18 mouse cellular contexts compared by ENCODE assay signal in genomic region chr4:107013817-107014260, GRCm38 (mm10). TPM values are rescaled to one million over a fixed set of nuclear protein-coding genes. Genes with fewer than 3 reads are reported as not detected.
DNase-seq lines count a peak whose midpoint lies in the region; ATAC-seq and TF ChIP-seq lines count a peak whose summit lies in the region.
"Had no signal": no experiment of that assay in that cellular context is flagged by ENCODE, and none has a peak within 500 bp of the region (broad histone marks: within the 10 kb centered on the region; RNA-seq: fewer than 3 reads in every experiment).

No protein-coding gene starts in this region.

- WGBS in cerebellum, adult 2 months, result 53% methylated on average over 9 of the region's 9 CpGs
- 84% methylated on average over 9 of the region's 9 CpGs for WGBS in kidney, embryonic 15.5 days
- 72% methylated on average over 9 of the region's 9 CpGs for WGBS in limb, embryonic 12.5 days

- H3K36me3 ChIP-seq in kidney, embryonic 15.5 days, result peaks cover 15% of the 10 kb centered on the region
- peaks cover 67% of the 10 kb centered on the region for H3K36me3 ChIP-seq in limb, embryonic 12.5 days

- no peak for ATAC-seq in cerebellum, adult (ENCODE audit: insufficient number of reproducible peaks, low FRiP score, low TSS enrichment)
- ATAC-seq in kidney, embryonic 15.5 days (replicated peaks; ENCODE audit: low FRiP score), result no peak
- no peak for ATAC-seq in limb, embryonic 12.5 days (ENCODE audit: insufficient number of reproducible peaks, insufficient read depth, low FRiP score, low TSS enrichment, low read depth)
- ATAC-seq in CD4-positive, CD25-positive, alpha-beta regulatory T cell, adult 4 months, result no peak
- ATAC-seq: lung, postnatal 0 days had no signal

- H3K27me3 ChIP-seq in cerebellum, adult 2 months (ENCODE audit: control insufficient read depth, insufficient read depth, low read length), result no peaks in the 10 kb centered on the region
- H3K27me3 ChIP-seq in kidney, embryonic 15.5 days, result no peaks in the 10 kb centered on the region
- no peaks in the 10 kb centered on the region for H3K27me3 ChIP-seq in limb, embryonic 12.5 days
- H3K27me3 ChIP-seq: liver, embryonic 15.5 days; neural tube, embryonic 12.5 days had no signal

- H3K4me1 ChIP-seq in cerebellum, adult 2 months (ENCODE audit: control insufficient read depth, insufficient read depth, low read length), result peaks cover 86% of the 10 kb centered on the region
- peaks cover 54% of the 10 kb centered on the region for H3K4me1 ChIP-seq in kidney, embryonic 15.5 days
- H3K4me1 ChIP-seq in limb, embryonic 12.5 days (replicated peaks), result peaks cover 77% of the 10 kb centered on the region

- peak overlapping the region; percentile 74 for H3K27ac ChIP-seq in cerebellum, adult 2 months (ENCODE audit: insufficient read depth, low read length)
- H3K27ac ChIP-seq in kidney, embryonic 15.5 days, result no peak overlapping the region
- peak overlapping the region; percentile 69 for H3K27ac ChIP-seq in limb, embryonic 12.5 days
- H3K27ac ChIP-seq: forebrain, embryonic 10.5 days; liver, embryonic 15.5 days; neural tube, embryonic 12.5 days had no signal

- TF ChIP-seq CTCF in cerebellum, adult 2 months (IDR thresholded peaks at IDR 0.05; ENCODE audit: borderline replicate concordance, insufficient read depth, low read depth, low read length), result no peak

- H3K9me3 ChIP-seq in kidney, embryonic 15.5 days (replicated peaks), result no peaks in the 10 kb centered on the region
- no peaks in the 10 kb centered on the region for H3K9me3 ChIP-seq in limb, embryonic 12.5 days
- H3K9me3 ChIP-seq: forebrain, embryonic 10.5 days; liver, embryonic 15.5 days; neural tube, embryonic 12.5 days had no signal

- no peak for TF ChIP-seq POLR2A in cerebellum, adult 2 months (IDR thresholded peaks at IDR 0.05; ENCODE audit: borderline replicate concordance, insufficient read depth, low read length)

- H3K4me3 ChIP-seq in cerebellum, adult 2 months (replicated peaks; ENCODE audit: insufficient read depth, low read depth, low read length), result no peak overlapping the region
- no peak overlapping the region for H3K4me3 ChIP-seq in kidney, embryonic 15.5 days (replicated peaks)
- no peak overlapping the region for H3K4me3 ChIP-seq in limb, embryonic 12.5 days (replicated peaks)
- H3K4me3 ChIP-seq: forebrain, embryonic 10.5 days; liver, embryonic 15.5 days; neural tube, embryonic 12.5 days had no signal

- H3K9ac ChIP-seq in kidney, embryonic 15.5 days, result no peak overlapping the region
- H3K9ac ChIP-seq in limb, embryonic 12.5 days (replicated peaks), result no peak overlapping the region; the same call in 1 of the 2 replicates
- H3K9ac ChIP-seq: liver, embryonic 15.5 days; neural tube, embryonic 12.5 days had no signal

- DNase-seq in cerebellum, adult 2 months, result no peak
- peak; percentile 56 for DNase-seq in kidney, adult 9 months
- peak; percentile 30 for DNase-seq in brain, adult 2 months (ENCODE audit: low read depth, low spot score)
- DNase-seq in embryo, embryonic 10.5 days (ENCODE audit: low spot score), result no peak
- DNase-seq: adrenal gland, adult 8-10 months; cerebellum, adult 11-12 months; cerebellum, postnatal 36 days; right cerebral cortex, postnatal 14 days; thymus, postnatal 36 days had no signal

- no peak overlapping the region for H3K4me2 ChIP-seq in kidney, embryonic 15.5 days
- H3K4me2 ChIP-seq in limb, embryonic 12.5 days, result no peak overlapping the region
- H3K4me2 ChIP-seq: heart, embryonic 11.5 days; liver, embryonic 15.5 days; neural tube, embryonic 12.5 days had no signal

RNA-seq across cellular contexts. Expression of gene Mrpl37, which starts 52.8 kb away (rescaled TPM):
- 99.5 and 107 TPM in 2 replicates for polyA plus RNA-seq in cerebellum, adult 2 months (2012; rRNA removed)
- 108 TPM in 2 replicates for polyA plus RNA-seq in kidney, embryonic 15.5 days (2015; fragmentation: Nextera tagmentation; extraction: Ambion mirVana)
- polyA plus RNA-seq in limb, embryonic 12.5 days (2016; fragmentation: Nextera tagmentation; extraction: Ambion mirVana), result 97.8 and 102 TPM in 2 replicates
- polyA plus RNA-seq in CD4-positive, CD25-positive, alpha-beta regulatory T cell, adult 4 months (2017; shearing (Covaris generic)), result 10 to 100 TPM; 46.4 to 48.2 TPM

RNA-seq across cellular contexts. Expression of gene Cyb5rl, which starts 52.9 kb away (rescaled TPM):
- 5.5 and 5.7 TPM in 2 replicates for polyA plus RNA-seq in cerebellum, adult 2 months (2012; rRNA removed)
- polyA plus RNA-seq in kidney, embryonic 15.5 days (2015; fragmentation: Nextera tagmentation; extraction: Ambion mirVana), result 11.1 and 12.1 TPM in 2 replicates
- polyA plus RNA-seq in limb, embryonic 12.5 days (2016; fragmentation: Nextera tagmentation; extraction: Ambion mirVana), result 4.6 and 7.1 TPM in 2 replicates
- polyA plus RNA-seq in CD4-positive, CD25-positive, alpha-beta regulatory T cell, adult 4 months (2017; shearing (Covaris generic)), result 10 to 100 TPM in 1 of 2 experiments, 1 to 10 TPM in 1; 7.1 to 15.3 TPM

Comparison
In these comparisons a context has a peak if more than half of its experiments do, and no peak if none do; other contexts are left out.
1. DNase-seq: peak in kidney, adult 9 months (single experiment) and brain, adult 2 months (single experiment); none in cerebellum, adult 2 months (0 of 2) and embryo, embryonic 10.5 days (single experiment).